Mouse (Mus musculus) adrenal gland, postnatal 25 days (tissue): ENCODE data around the gene Rbmx2. TPM values are rescaled to one million over a fixed set of nuclear protein-coding genes. Genes with fewer than 3 reads are reported as not detected.

ENCODE experiments used
- DNase-seq: peaks from one replicate; pipeline ENCODE4 v3.0.0; 2021; ENCODE audit warnings: mixed read lengths
- long read RNA-seq: library from polyadenylated mRNA; stranded (forward); transcript quantifications from one replicate; pipeline ENCODE4 v2.0.0, GENCODE M21; 2021
- total RNA-seq: library from RNA; stranded (reverse); gene quantifications from 2 replicates; pipeline ENCODE4 v1.2.3, GENCODE M21; 2021

Rbmx2 gene
- total RNA-seq = 3.0 and 3.9 TPM in 2 replicates
- long read RNA-seq, transcript Rbmx2-201 (6 exons, 1,747 nt) = major isoform, 6 of 6 reads
- long read RNA-seq, partial matches to known transcripts = 0 of 6 reads
- long read RNA-seq, other reads (novel, unspliced or antisense) = 0 of 6 reads

- peak; percentile 89 for DNase-seq
Observed at GRCm38 (mm10) chrX:48694864-48695371, at the start of gene Rbmx2. Rbmx2 (plus strand) TSS chrX:48695004.

- DNase-seq = no peak
Observed at GRCm38 (mm10) chrX:48666807-48667206, 28.0 kb upstream of the Rbmx2 start.

GRCm38 (mm10) chrX:48669588-48669987 lies 25.2 kb upstream of the Rbmx2 start:
- no peak for DNase-seq

GRCm38 (mm10) chrX:48671714-48672113 lies 23.1 kb upstream of the Rbmx2 start:
- DNase-seq = no peak

- peak; percentile 60 for DNase-seq
Observed at GRCm38 (mm10) chrX:48674171-48674570, 20.6 kb upstream of the Rbmx2 start, which contains the start of gene Gpr119. Gpr119 (minus strand) TSS chrX:48674478.

GRCm38 (mm10) chrX:48683451-48683850 lies 11.4 kb upstream of the Rbmx2 start:
- DNase-seq = peak; percentile 17

- no peak for DNase-seq
Observed at GRCm38 (mm10) chrX:48683857-48684256, 10.9 kb upstream of the Rbmx2 start.

- no peak for DNase-seq
Observed at GRCm38 (mm10) chrX:48694460-48694859, 344 bp upstream of the Rbmx2 start.

GRCm38 (mm10) chrX:48709701-48710100 lies 14.9 kb downstream of the Rbmx2 start:
- no peak for DNase-seq

GRCm38 (mm10) chrX:48712846-48713245 lies 18.0 kb downstream of the Rbmx2 start:
- no peak for DNase-seq

- no peak for DNase-seq
Observed at GRCm38 (mm10) chrX:48754710-48755283, 60.0 kb downstream of the Rbmx2 start.

Other genes with a start within 250 kb of the Rbmx2 start
- 25.6 and 27.2 TPM in 2 replicates for gene Elf4, start 231.9 kb upstream of the Rbmx2 start, total RNA-seq
- gene Aifm1, start 181.4 kb upstream of the Rbmx2 start, total RNA-seq = 211 and 225 TPM in 2 replicates
- 17.8 and 24.4 TPM in 2 replicates for gene Rab33a, start 175.7 kb upstream of the Rbmx2 start, total RNA-seq
- gene Zfp280c, start 100.5 kb upstream of the Rbmx2 start, total RNA-seq = 11.5 and 12.3 TPM in 2 replicates
- 9.3 and 11.8 TPM in 2 replicates for gene Slc25a14, start 71.6 kb upstream of the Rbmx2 start, total RNA-seq
- gene Gpr119, start 20.5 kb upstream of the Rbmx2 start, total RNA-seq = 0.18 TPM in 1 of 2 replicates, not detected in the other
- gene Gm595, start 182.7 kb downstream of the Rbmx2 start, total RNA-seq = not detected in 2 replicates